Mouse (Mus musculus) heart, embryonic 16.5 days (tissue): ENCODE measurements at regions not wholly inside any gene's neighbourhood (a gene's known extent, or its start where the extent isn't known, plus 50 kb on each side); places are given as distances from the start of the nearest gene placed in this dataset.

Source experiments
- ATAC-seq: fragments of 200-750 bp; cut with Nextera tagmentation; replicated peaks from 2 replicates; pipeline ENCODE4 v1.8.0; 2017; ENCODE audit warnings: moderate number of reproducible peaks; ENCODE audit not compliant: insufficient read depth, low FRiP score; ENCODE audit errors: extremely low read depth
- H3K27ac ChIP-seq: fragments of 300-500 bp; sonication (generic); 2 replicates; pipeline ENCODE4 v1.5.1; 2014; ENCODE audit warnings: mild to moderate bottlenecking, low read length, control low read depth, moderate library complexity
- H3K27me3 ChIP-seq: fragments of 300-500 bp; sonication (generic); 2 replicates; pipeline ENCODE4 v1.6.1; 2014; ENCODE audit warnings: low read length, mixed read lengths; ENCODE audit not compliant: control insufficient read depth, insufficient read depth
- H3K36me3 ChIP-seq: fragments of 300-500 bp; sonication (generic); 2 replicates; pipeline ENCODE4 v1.6.1; 2014; ENCODE audit not compliant: control insufficient read depth, insufficient read depth
- H3K4me1 ChIP-seq: fragments of 300-500 bp; sonication (generic); 2 replicates; pipeline ENCODE4 v1.6.1; 2014; ENCODE audit warnings: low read length, mixed read lengths; ENCODE audit not compliant: control insufficient read depth, insufficient read depth
- H3K4me2 ChIP-seq: fragments of 300-500 bp; sonication (generic); 2 replicates; pipeline ENCODE4 v1.6.1; 2014; ENCODE audit warnings: low read depth, mild to moderate bottlenecking, control low read depth, low read length
- H3K4me3 ChIP-seq: fragments of 300-500 bp; sonication (generic); 2 replicates; pipeline ENCODE4 v1.5.1; 2014; ENCODE audit warnings: mild to moderate bottlenecking, control low read depth, low read length
- H3K9ac ChIP-seq: fragments of 300-500 bp; sonication (generic); 2 replicates; pipeline ENCODE4 v1.6.1; 2014; ENCODE audit warnings: low read length, control low read depth
- H3K9me3 ChIP-seq: fragments of 300-500 bp; sonication (generic); replicated peaks from 2 replicates; pipeline ENCODE4 v1.6.1; 2016; ENCODE audit warnings: low read length; ENCODE audit not compliant: control insufficient read depth
- WGBS: fragments of 180-500 bp; shearing (Covaris S2); extraction: QIAGEN DNeasy Blood & Tissue Kit; methylation state at CpG from one replicate; pipeline ENCODE4 v1.1.7; 2014; 5-methylcytosine and 5-hydroxymethylcytosine counted together

GRCm38 (mm10) chr2:117693537-117693936 lies 350.7 kb upstream of the Rasgrp1 start:
- Histone ChIP-seq H3K27ac (no peak overlapping the region), H3K27me3 (no peaks in the 10 kb centered on the region), H3K4me2 (no peak overlapping the region), H3K36me3 (no peaks in the 10 kb centered on the region), H3K9me3 (no peaks in the 10 kb centered on the region), H3K4me1 (no peaks in the 10 kb centered on the region), H3K4me3 (no peak overlapping the region), H3K9ac (no peak overlapping the region)
- no peak for ATAC-seq
- 55% methylated on average over 4 of the region's 4 CpGs for WGBS

- Histone ChIP-seq H3K9me3 (no peaks in the 10 kb centered on the region), H3K27ac (no peak overlapping the region), H3K4me2 (no peak overlapping the region), H3K4me3 (no peak overlapping the region), H3K4me1 (no peaks in the 10 kb centered on the region), H3K27me3 (no peaks in the 10 kb centered on the region), H3K9ac (no peak overlapping the region), H3K36me3 (no peaks in the 10 kb centered on the region)
- WGBS = 64% methylated on average over 7 of the region's 7 CpGs
- peak; percentile 55; the same call in 1 of the 2 replicates for ATAC-seq
Measured at GRCm38 (mm10) chr2:117710173-117710813, 367.5 kb upstream of the Rasgrp1 start.

- Histone ChIP-seq H3K4me3 (no peak overlapping the region), H3K9ac (no peak overlapping the region), H3K27me3 (no peaks in the 10 kb centered on the region), H3K4me1 (no peaks in the 10 kb centered on the region), H3K27ac (no peak overlapping the region), H3K36me3 (no peaks in the 10 kb centered on the region), H3K9me3 (no peaks in the 10 kb centered on the region), H3K4me2 (no peak overlapping the region)
- ATAC-seq = no peak
- 85% methylated on average over 4 of the region's 4 CpGs for WGBS
Measured at GRCm38 (mm10) chr2:117724066-117724465, 381.3 kb upstream of the Rasgrp1 start.

GRCm38 (mm10) chr2:117731253-117731652 lies 380.4 kb upstream of the Thbs1 start:
- Histone ChIP-seq H3K4me1 (no peaks in the 10 kb centered on the region), H3K9ac (no peak overlapping the region), H3K4me2 (no peak overlapping the region), H3K4me3 (no peak overlapping the region), H3K9me3 (no peaks in the 10 kb centered on the region), H3K36me3 (no peaks in the 10 kb centered on the region), H3K27ac (no peak overlapping the region), H3K27me3 (no peaks in the 10 kb centered on the region)
- ATAC-seq = no peak
- 66% methylated on average over 2 of the region's 2 CpGs for WGBS

- no peak overlapping the region for H3K27ac ChIP-seq
- H3K4me1 ChIP-seq = peaks cover 5% of the 10 kb centered on the region
- no peak for ATAC-seq
- no peaks in the 10 kb centered on the region for H3K36me3 ChIP-seq
- no peak overlapping the region for H3K4me2 ChIP-seq
- 0 out of 2 replicates have a peak, but pooled peaks cover 4% of the 10 kb centered on the region for H3K9me3 ChIP-seq
- H3K4me3 ChIP-seq = no peak overlapping the region
- no peak overlapping the region for H3K9ac ChIP-seq
- H3K27me3 ChIP-seq = no peaks in the 10 kb centered on the region
Measured at GRCm38 (mm10) chr2:117742413-117742812, 369.3 kb upstream of the Thbs1 start.

GRCm38 (mm10) chr2:117743901-117744300 lies 367.8 kb upstream of the Thbs1 start:
- Histone ChIP-seq H3K4me1 (peaks cover 5% of the 10 kb centered on the region), H3K4me2 (no peak overlapping the region), H3K9me3 (0 out of 2 replicates have a peak, but pooled peaks cover 4% of the 10 kb centered on the region), H3K27me3 (no peaks in the 10 kb centered on the region), H3K9ac (no peak overlapping the region), H3K4me3 (no peak overlapping the region), H3K27ac (no peak overlapping the region), H3K36me3 (no peaks in the 10 kb centered on the region)
- 56% methylated on average over 1 of the region's 1 CpGs for whole genome bisulfite sequencing
- no peak for ATAC-seq

GRCm38 (mm10) chr2:117745767-117746166 lies 365.9 kb upstream of the Thbs1 start:
- 29% methylated on average over 2 of the region's 2 CpGs for WGBS
- 0 out of 2 replicates have a peak overlapping the region, but pooled peaks have one; percentile 14 for H3K27ac ChIP-seq
- 0 out of 2 replicates have a peak, but pooled peaks cover 4% of the 10 kb centered on the region for H3K9me3 ChIP-seq
- no peak overlapping the region for H3K9ac ChIP-seq
- H3K4me1 ChIP-seq = peaks cover 7% of the 10 kb centered on the region
- ATAC-seq = no peak
- H3K4me2 ChIP-seq = no peak overlapping the region
- no peak overlapping the region for H3K4me3 ChIP-seq
- no peaks in the 10 kb centered on the region for H3K36me3 ChIP-seq
- no peaks in the 10 kb centered on the region for H3K27me3 ChIP-seq

- no peak overlapping the region for H3K4me2 ChIP-seq
- 0 out of 2 replicates have a peak, but pooled peaks cover 4% of the 10 kb centered on the region for H3K9me3 ChIP-seq
- no peaks in the 10 kb centered on the region for H3K36me3 ChIP-seq
- no peak overlapping the region for H3K27ac ChIP-seq
- no peak for ATAC-seq
- H3K4me3 ChIP-seq = no peak overlapping the region
- 74% methylated on average over 3 of the region's 3 CpGs for WGBS
- H3K9ac ChIP-seq = no peak overlapping the region
- H3K27me3 ChIP-seq = no peaks in the 10 kb centered on the region
- peaks cover 7% of the 10 kb centered on the region for H3K4me1 ChIP-seq
Measured at GRCm38 (mm10) chr2:117747136-117747535, 364.5 kb upstream of the Thbs1 start.

- WGBS = 36% methylated on average over 4 of the region's 4 CpGs
- peak; percentile 70; the same call in 1 of the 2 replicates for ATAC-seq
- H3K9me3 ChIP-seq = 0 out of 2 replicates have a peak, but pooled peaks cover 4% of the 10 kb centered on the region
Measured at GRCm38 (mm10) chr2:117748892-117749291, 362.8 kb upstream of the Thbs1 start.

More at GRCm38 (mm10) chr2:117748892-117749291, 362.8 kb upstream of the Thbs1 start:
- H3K27me3 ChIP-seq = no peaks in the 10 kb centered on the region
- H3K4me3 ChIP-seq = no peak overlapping the region
- H3K27ac ChIP-seq = no peak overlapping the region
- no peak overlapping the region for H3K4me2 ChIP-seq
- no peaks in the 10 kb centered on the region for H3K36me3 ChIP-seq
- H3K4me1 ChIP-seq = peaks cover 7% of the 10 kb centered on the region
- no peak overlapping the region for H3K9ac ChIP-seq
